Mouse (Mus musculus) cerebellum, adult 9-11 months (tissue): ENCODE data around the gene Cald1.

Experiments used
- DNase-seq: peaks from one replicate; pipeline ENCODE4 v3.0.0; 2022

Cald1 gene

GRCm38 (mm10) chr6:34776396-34776795 lies 178.1 kb downstream of the Cald1 start:
- no peak for DNase-seq

- DNase-seq = no peak
Observed at GRCm38 (mm10) chr6:34777094-34777493, 178.8 kb downstream of the Cald1 start.

GRCm38 (mm10) chr6:34777981-34778668 lies 179.8 kb downstream of the Cald1 start:
- DNase-seq = peak; percentile 4

GRCm38 (mm10) chr6:34780231-34780942 lies 182.1 kb downstream of the Cald1 start, which contains the start of gene Agbl3:
Gene Agbl3 (plus strand): TSS chr6:34780432.
- DNase-seq = peak; percentile 94

GRCm38 (mm10) chr6:34780943-34781289 lies 182.6 kb downstream of the Cald1 start:
- no peak for DNase-seq

GRCm38 (mm10) chr6:34782493-34782892 lies 184.2 kb downstream of the Cald1 start:
- DNase-seq = no peak

- DNase-seq = no peak
Observed at GRCm38 (mm10) chr6:34796881-34797280, 198.6 kb downstream of the Cald1 start.

- DNase-seq = no peak
Observed at GRCm38 (mm10) chr6:34797887-34798286, 199.6 kb downstream of the Cald1 start.

GRCm38 (mm10) chr6:34805582-34805981 lies 207.3 kb downstream of the Cald1 start:
- DNase-seq = no peak

- DNase-seq = no peak
Observed at GRCm38 (mm10) chr6:34810651-34811050, 212.4 kb downstream of the Cald1 start.

- no peak for DNase-seq
Observed at GRCm38 (mm10) chr6:34824406-34824805, 226.1 kb downstream of the Cald1 start.
